Mouse (Mus musculus) hindbrain, postnatal 0 days (tissue): ENCODE measurements at regions not wholly inside any gene's neighbourhood (a gene's known extent, or its start where the extent isn't known, plus 50 kb on each side); places are given as distances from the start of the nearest gene placed in this dataset.
A peak's percentile ranks its signal among the peaks of the same experiment; 100 is the strongest.

Experiments
- ATAC-seq: fragments of 200-750 bp; cut with Nextera tagmentation; 2 replicates; pipeline ENCODE4 v1.8.0; 2017; ENCODE audit warnings: mild to moderate bottlenecking, moderate TSS enrichment, moderate library complexity
- DNase-seq: peaks from one replicate; pipeline ENCODE4 v3.0.0-alpha.2; 2015; ENCODE audit warnings: low spot score
- H3K27ac ChIP-seq: fragments of 300-500 bp; sonication (generic); 2 replicates; pipeline ENCODE4 v1.5.1; 2014; ENCODE audit warnings: mild to moderate bottlenecking
- H3K27me3 ChIP-seq: fragments of 300-500 bp; sonication (generic); 2 replicates; pipeline ENCODE4 v1.6.1; 2014; ENCODE audit warnings: low read length, mixed read lengths; ENCODE audit not compliant: insufficient read depth
- H3K36me3 ChIP-seq: fragments of 300-500 bp; sonication (generic); 2 replicates; pipeline ENCODE4 v1.6.1; 2014; ENCODE audit warnings: low read length, mixed read lengths; ENCODE audit not compliant: insufficient read depth
- H3K4me1 ChIP-seq: fragments of 300-500 bp; sonication (generic); 2 replicates; pipeline ENCODE4 v1.6.1; 2014; ENCODE audit warnings: antibody characterized with exemption, low read length, mixed read lengths; ENCODE audit not compliant: insufficient read depth
- H3K4me2 ChIP-seq: fragments of 300-500 bp; sonication (generic); 2 replicates; pipeline ENCODE4 v1.6.1; 2014; ENCODE audit warnings: low read depth, mild to moderate bottlenecking, low read length, moderate library complexity, mixed read lengths
- H3K4me3 ChIP-seq: fragments of 300-500 bp; sonication (generic); 2 replicates; pipeline ENCODE4 v1.5.1; 2014; ENCODE audit warnings: low read length
- H3K9ac ChIP-seq: fragments of 300-500 bp; sonication (generic); replicated peaks from 2 replicates; pipeline ENCODE4 v1.6.1; 2014; ENCODE audit warnings: mild to moderate bottlenecking, low read length, moderate library complexity, mixed read lengths
- H3K9me3 ChIP-seq: fragments of 300-500 bp; sonication (generic); 2 replicates; pipeline ENCODE4 v1.6.1; 2016; ENCODE audit warnings: low read length, mixed read lengths
- CTCF ChIP-seq: IDR thresholded peaks from 2 replicates; pipeline ENCODE4 v1.5.1; 2016; ENCODE audit warnings: antibody characterized with exemption, control low read depth, low read depth
- WGBS: fragments of 180-500 bp; shearing (Covaris S2); extraction: QIAGEN DNeasy Blood & Tissue Kit; methylation state at CpG from one replicate; pipeline ENCODE4 v1.1.7; 2014; 5-methylcytosine and 5-hydroxymethylcytosine counted together

GRCm38 (mm10) chr13:71003517-71003916 lies 161.9 kb upstream of the Adamts16 start:
- 36% methylated on average over 3 of the region's 3 CpGs for WGBS
- Histone ChIP-seq H3K4me1 (no peaks in the 10 kb centered on the region), H3K9ac (no peak overlapping the region), H3K36me3 (no peaks in the 10 kb centered on the region), H3K4me2 (no peak overlapping the region), H3K4me3 (no peak overlapping the region), H3K27me3 (peaks cover 6% of the 10 kb centered on the region; the same call in 1 of the 2 replicates), H3K9me3 (no peaks in the 10 kb centered on the region), H3K27ac (no peak overlapping the region)
- peak; percentile 27; the same call in 1 of the 2 replicates for ATAC-seq
- no peak for TF ChIP-seq CTCF
- peak; percentile 53 for DNase-seq

GRCm38 (mm10) chr13:71001278-71001677 lies 159.7 kb upstream of the Adamts16 start:
- WGBS, result 4% methylated on average over 2 of the region's 2 CpGs
- no peak overlapping the region for H3K27ac ChIP-seq
- ATAC-seq, result peak; percentile 81

GRCm38 (mm10) chr13:71000422-71001008 lies 158.9 kb upstream of the Adamts16 start:
- no peak overlapping the region for H3K4me2 ChIP-seq
- H3K9ac ChIP-seq, result no peak overlapping the region
- no peak for DNase-seq
- WGBS, result 41% methylated on average over 5 of the region's 5 CpGs
- no peak overlapping the region for H3K27ac ChIP-seq
- H3K9me3 ChIP-seq, result no peaks in the 10 kb centered on the region
- H3K36me3 ChIP-seq, result no peaks in the 10 kb centered on the region
- H3K4me3 ChIP-seq, result no peak overlapping the region
- H3K27me3 ChIP-seq, result no peaks in the 10 kb centered on the region
- no peaks in the 10 kb centered on the region for H3K4me1 ChIP-seq
- ATAC-seq, result no peak
- TF ChIP-seq CTCF, result no peak

More at GRCm38 (mm10) chr13:71001278-71001677, 159.7 kb upstream of the Adamts16 start:
- Histone ChIP-seq H3K9me3 (no peaks in the 10 kb centered on the region), H3K36me3 (no peaks in the 10 kb centered on the region), H3K9ac (no peak overlapping the region), H3K4me3 (no peak overlapping the region), H3K4me2 (no peak overlapping the region), H3K4me1 (no peaks in the 10 kb centered on the region), H3K27me3 (no peaks in the 10 kb centered on the region)
- DNase-seq, result peak; percentile 90
- peak; percentile 95 for TF ChIP-seq CTCF

GRCm38 (mm10) chr13:70993522-70993921 lies 151.9 kb upstream of the Adamts16 start:
- H3K27me3 ChIP-seq, result no peaks in the 10 kb centered on the region
- H3K4me3 ChIP-seq, result no peak overlapping the region
- no peak overlapping the region for H3K4me2 ChIP-seq
- H3K27ac ChIP-seq, result no peak overlapping the region
- no peak overlapping the region for H3K9ac ChIP-seq
- TF ChIP-seq CTCF, result peak; percentile 48
- DNase-seq, result peak; percentile 35
- H3K36me3 ChIP-seq, result no peaks in the 10 kb centered on the region
- no peaks in the 10 kb centered on the region for H3K4me1 ChIP-seq
- WGBS, result 58% methylated on average over 1 of the region's 1 CpGs
- no peaks in the 10 kb centered on the region for H3K9me3 ChIP-seq
- ATAC-seq, result no peak

GRCm38 (mm10) chr13:70989999-70990645 lies 148.5 kb upstream of the Adamts16 start:
- 89% methylated on average over 10 of the region's 10 CpGs for WGBS
- no peak for TF ChIP-seq CTCF
- H3K4me2 ChIP-seq, result no peak overlapping the region
- ATAC-seq (no peak), DNase-seq (no peak)
- H3K9ac ChIP-seq, result no peak overlapping the region
- H3K36me3 ChIP-seq, result no peaks in the 10 kb centered on the region
- H3K4me1 ChIP-seq, result no peaks in the 10 kb centered on the region
- H3K27ac ChIP-seq, result no peak overlapping the region
- no peak overlapping the region for H3K4me3 ChIP-seq
- no peaks in the 10 kb centered on the region for H3K27me3 ChIP-seq
- H3K9me3 ChIP-seq, result no peaks in the 10 kb centered on the region

GRCm38 (mm10) chr13:70979344-70979743 lies 137.7 kb upstream of the Adamts16 start:
- Histone ChIP-seq H3K27ac (no peak overlapping the region), H3K4me3 (no peak overlapping the region), H3K4me2 (no peak overlapping the region), H3K4me1 (no peaks in the 10 kb centered on the region), H3K9ac (no peak overlapping the region), H3K27me3 (no peaks in the 10 kb centered on the region), H3K9me3 (no peaks in the 10 kb centered on the region), H3K36me3 (no peaks in the 10 kb centered on the region)
- TF ChIP-seq CTCF, result no peak
- 73% methylated on average over 1 of the region's 1 CpGs for WGBS
- no peak for DNase-seq
- no peak for ATAC-seq
